In the genomic region with DNA sequence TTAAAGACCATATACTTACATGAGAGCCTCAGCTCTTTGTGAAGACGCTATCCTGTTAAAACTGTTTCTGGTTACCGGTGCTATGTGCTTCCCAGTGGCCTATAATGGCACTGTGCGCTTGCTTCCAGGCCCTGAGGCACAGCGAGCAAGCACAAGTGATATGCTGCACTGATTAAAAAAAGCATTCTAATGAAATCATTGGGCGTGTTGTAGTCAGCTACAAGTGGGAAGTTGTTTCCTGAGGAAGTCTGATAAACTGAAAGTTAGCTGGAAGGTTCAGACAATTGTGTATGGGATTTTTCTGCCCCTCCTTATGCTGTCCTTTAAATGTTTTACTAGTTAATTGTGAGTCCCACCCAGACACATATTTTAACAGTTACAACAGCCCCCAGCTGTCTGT, we compare ENCODE assay signal across 12 mouse cellular contexts. TPM values are rescaled to one million over a fixed set of nuclear protein-coding genes. Genes with fewer than 3 reads are reported as not detected.
A peak's percentile ranks its signal among the peaks of the same experiment; 100 is the strongest.
DNase-seq lines count a peak whose midpoint lies in the region; ATAC-seq and TF ChIP-seq lines count a peak whose summit lies in the region.
"Had no signal": no experiment of that assay in that cellular context is flagged by ENCODE, and none has a peak within 500 bp of the region (broad histone marks: within the 10 kb centered on the region; RNA-seq: fewer than 3 reads in every experiment).

No protein-coding gene starts in this region.

- WGBS in hindbrain, embryonic 13.5 days: 62% methylated on average over 5 of the region's 5 CpGs
- 63% methylated on average over 5 of the region's 5 CpGs for WGBS in hindbrain, postnatal 0 days
- 62% methylated on average over 5 of the region's 5 CpGs for WGBS in lung, embryonic 16.5 days
- WGBS in embryonic facial prominence, embryonic 14.5 days: 40% methylated on average over 5 of the region's 5 CpGs
- WGBS in macrophage (ENCODE audit: missing documents): 48% methylated on average over 5 of the region's 5 CpGs

- ATAC-seq in hindbrain, embryonic 13.5 days (ENCODE audit: low FRiP score): no peak
- no peak for ATAC-seq in hindbrain, postnatal 0 days
- ATAC-seq in lung, embryonic 16.5 days (ENCODE audit: low read depth): peak; percentile 32
- no peak for ATAC-seq in embryonic facial prominence, embryonic 14.5 days (ENCODE audit: low read depth)

- no peak overlapping the region for H3K9ac ChIP-seq in hindbrain, embryonic 13.5 days
- no peak overlapping the region for H3K9ac ChIP-seq in hindbrain, postnatal 0 days (replicated peaks; ENCODE audit: low read length)
- no peak overlapping the region for H3K9ac ChIP-seq in lung, embryonic 16.5 days (ENCODE audit: low read length)
- no peak overlapping the region for H3K9ac ChIP-seq in embryonic facial prominence, embryonic 14.5 days (ENCODE audit: low read depth, low read length)

- TF ChIP-seq CTCF in hindbrain, postnatal 0 days (IDR thresholded peaks at IDR 0.05; ENCODE audit: low read depth): no peak
- TF ChIP-seq CTCF in left cerebral cortex, adult 2 months (IDR thresholded peaks at IDR 0.05): no peak

- peaks cover 81% of the 10 kb centered on the region for H3K4me1 ChIP-seq in hindbrain, embryonic 13.5 days (replicated peaks)
- H3K4me1 ChIP-seq in hindbrain, postnatal 0 days (ENCODE audit: insufficient read depth, low read length): peaks cover 25% of the 10 kb centered on the region
- peaks cover 28% of the 10 kb centered on the region for H3K4me1 ChIP-seq in lung, embryonic 16.5 days (replicated peaks; ENCODE audit: control insufficient read depth, insufficient read depth, low read length)
- H3K4me1 ChIP-seq in embryonic facial prominence, embryonic 14.5 days (ENCODE audit: control insufficient read depth, insufficient read depth, low read length): peaks cover 29% of the 10 kb centered on the region

- peaks cover 40% of the 10 kb centered on the region for H3K79me2 ChIP-seq in macrophage (ENCODE audit: inconsistent target)

- intact Hi-C loops in left cerebral cortex, adult 2 months (cut with DNase I): loop anchor here (5.0 kb wide), 1 partner anchor 45 kb away; no protein-coding TSS in a partner anchor

- peak overlapping the region; percentile 55; the same call in 1 of the 2 replicates for H3K27ac ChIP-seq in hindbrain, embryonic 13.5 days
- H3K27ac ChIP-seq in hindbrain, postnatal 0 days: no peak overlapping the region
- no peak overlapping the region for H3K27ac ChIP-seq in lung, embryonic 16.5 days (ENCODE audit: low read length)
- H3K27ac ChIP-seq in embryonic facial prominence, embryonic 14.5 days (replicated peaks; ENCODE audit: low read depth, low read length): peak overlapping the region; percentile 3; the same call in 1 of the 2 replicates
- peak overlapping the region; percentile 74 for H3K27ac ChIP-seq in macrophage
- no peak overlapping the region for H3K27ac ChIP-seq in left cerebral cortex, adult 2 months

- H3K36me3 ChIP-seq in hindbrain, embryonic 13.5 days: no peaks in the 10 kb centered on the region; the same call in 1 of the 2 replicates
- H3K36me3 ChIP-seq in hindbrain, postnatal 0 days (ENCODE audit: insufficient read depth, low read length): no peaks in the 10 kb centered on the region
- no peaks in the 10 kb centered on the region for H3K36me3 ChIP-seq in lung, embryonic 16.5 days (ENCODE audit: control insufficient read depth, insufficient read depth, low read length)
- no peaks in the 10 kb centered on the region for H3K36me3 ChIP-seq in embryonic facial prominence, embryonic 14.5 days (ENCODE audit: control insufficient read depth, insufficient read depth, low read length)
- no peaks in the 10 kb centered on the region for H3K36me3 ChIP-seq in macrophage (ENCODE audit: inconsistent target)

- no peak overlapping the region for H3K4me3 ChIP-seq in hindbrain, embryonic 13.5 days
- H3K4me3 ChIP-seq in hindbrain, postnatal 0 days (ENCODE audit: low read length): no peak overlapping the region
- H3K4me3 ChIP-seq in lung, embryonic 16.5 days (ENCODE audit: low read length): no peak overlapping the region
- H3K4me3 ChIP-seq in embryonic facial prominence, embryonic 14.5 days (ENCODE audit: low read depth, low read length): no peak overlapping the region
- H3K4me3 ChIP-seq in macrophage (ENCODE audit: inconsistent target): no peak overlapping the region
- H3K4me3 ChIP-seq in left cerebral cortex, adult 2 months: no peak overlapping the region

- no peaks in the 10 kb centered on the region for H3K9me3 ChIP-seq in hindbrain, embryonic 13.5 days
- no peaks in the 10 kb centered on the region for H3K9me3 ChIP-seq in hindbrain, postnatal 0 days (ENCODE audit: low read length)
- no peaks in the 10 kb centered on the region for H3K9me3 ChIP-seq in lung, embryonic 16.5 days (ENCODE audit: control insufficient read depth, low read length)
- no peaks in the 10 kb centered on the region for H3K9me3 ChIP-seq in embryonic facial prominence, embryonic 14.5 days (ENCODE audit: control insufficient read depth, low read length)

- H3K4me2 ChIP-seq in hindbrain, embryonic 13.5 days: no peak overlapping the region
- H3K4me2 ChIP-seq in hindbrain, postnatal 0 days (ENCODE audit: low read depth, low read length): no peak overlapping the region
- H3K4me2 ChIP-seq in lung, embryonic 16.5 days (ENCODE audit: low read depth, low read length): no peak overlapping the region
- H3K4me2 ChIP-seq in embryonic facial prominence, embryonic 14.5 days (ENCODE audit: low read depth, low read length): no peak overlapping the region
- H3K4me2 ChIP-seq: liver, embryonic 11.5 days had no signal

- H3K27me3 ChIP-seq in hindbrain, embryonic 13.5 days: no peaks in the 10 kb centered on the region
- H3K27me3 ChIP-seq in hindbrain, postnatal 0 days (ENCODE audit: insufficient read depth, low read length): no peaks in the 10 kb centered on the region
- H3K27me3 ChIP-seq in lung, embryonic 16.5 days (ENCODE audit: control insufficient read depth, insufficient read depth, low read depth, low read length): no peaks in the 10 kb centered on the region
- no peaks in the 10 kb centered on the region for H3K27me3 ChIP-seq in embryonic facial prominence, embryonic 14.5 days (replicated peaks; ENCODE audit: control insufficient read depth, insufficient read depth, low read length)

- DNase-seq in hindbrain, postnatal 0 days (ENCODE audit: low spot score): no peak
- DNase-seq in lung, adult 18-20 months: no peak
- DNase-seq in embryonic facial prominence, embryonic 14.5 days (ENCODE audit: low spot score): no peak
- no peak for DNase-seq in layer of hippocampus, adult 11-12 months (ENCODE audit: low spot score)
- no peak for DNase-seq in left cerebral cortex, adult 2 months (ENCODE audit: extremely low spot score in 1 of 2, low spot score in 2 of 2)
- DNase-seq: adrenal gland, adult 8-10 months; gastrocnemius, postnatal 14 days; thymus, adult 18-20 months had no signal

RNA-seq across cellular contexts. Expression of gene Fyn, which starts 49.0 kb away (rescaled TPM):
- polyA plus RNA-seq in hindbrain, embryonic 13.5 days (2015; fragmentation: Nextera tagmentation; extraction: Ambion mirVana): 68.3 and 71.0 TPM in 2 replicates
- total RNA-seq in hindbrain, postnatal 0 days (2014; rRNA removed): 120 and 121 TPM in 2 replicates
- polyA plus RNA-seq in hindbrain, postnatal 0 days (2015; fragmentation: Nextera tagmentation; extraction: Ambion mirVana): 94.9 and 95.2 TPM in 2 replicates
- polyA plus RNA-seq in lung, embryonic 16.5 days (2015; fragmentation: Nextera tagmentation; extraction: Ambion mirVana): 13.4 and 16.8 TPM in 2 replicates
- polyA plus RNA-seq in embryonic facial prominence, embryonic 14.5 days (2014; fragmentation: Nextera tagmentation; extraction: Ambion mirVana): 51.9 and 60.8 TPM in 2 replicates
- total RNA-seq in macrophage (2018; cell fraction: chromatin; rRNA removed): 10 to 100 TPM in 25 of 26 experiments, 1 to 10 TPM in 1; 6.3 to 28.4 (median 18.4) TPM
- 10 to 100 TPM in 24 of 26 experiments, 1 to 10 TPM in 2; 9.9 to 18.1 (median 13.6) TPM for total RNA-seq in macrophage (2018; cell fraction: cytosol; rRNA removed)
- total RNA-seq in macrophage (2018; cell fraction: nucleus; rRNA removed): 10 to 100 TPM in 25 of 26 experiments, 1 to 10 TPM in 1; 9.1 to 30.6 (median 14.2) TPM
- 11.3 to 23.4 TPM (median 18.6 TPM) in 3 replicates for polyA plus RNA-seq in macrophage (2018)
- total RNA-seq in left cerebral cortex, adult 2 months (2021): 100 to 1,000 TPM; 116 to 117 TPM

Comparison
In these comparisons a context has a peak if more than half of its experiments do, and no peak if none do; other contexts are left out.
1. H3K27ac ChIP-seq: peak in hindbrain, embryonic 13.5 days (single experiment), embryonic facial prominence, embryonic 14.5 days (single experiment) and macrophage (single experiment); none in hindbrain, postnatal 0 days (single experiment), lung, embryonic 16.5 days (single experiment) and left cerebral cortex, adult 2 months (single experiment).